Mouse (Mus musculus): Measurements from ENCODE around the gene Psmc2.

Gene Psmc2

DNA sequence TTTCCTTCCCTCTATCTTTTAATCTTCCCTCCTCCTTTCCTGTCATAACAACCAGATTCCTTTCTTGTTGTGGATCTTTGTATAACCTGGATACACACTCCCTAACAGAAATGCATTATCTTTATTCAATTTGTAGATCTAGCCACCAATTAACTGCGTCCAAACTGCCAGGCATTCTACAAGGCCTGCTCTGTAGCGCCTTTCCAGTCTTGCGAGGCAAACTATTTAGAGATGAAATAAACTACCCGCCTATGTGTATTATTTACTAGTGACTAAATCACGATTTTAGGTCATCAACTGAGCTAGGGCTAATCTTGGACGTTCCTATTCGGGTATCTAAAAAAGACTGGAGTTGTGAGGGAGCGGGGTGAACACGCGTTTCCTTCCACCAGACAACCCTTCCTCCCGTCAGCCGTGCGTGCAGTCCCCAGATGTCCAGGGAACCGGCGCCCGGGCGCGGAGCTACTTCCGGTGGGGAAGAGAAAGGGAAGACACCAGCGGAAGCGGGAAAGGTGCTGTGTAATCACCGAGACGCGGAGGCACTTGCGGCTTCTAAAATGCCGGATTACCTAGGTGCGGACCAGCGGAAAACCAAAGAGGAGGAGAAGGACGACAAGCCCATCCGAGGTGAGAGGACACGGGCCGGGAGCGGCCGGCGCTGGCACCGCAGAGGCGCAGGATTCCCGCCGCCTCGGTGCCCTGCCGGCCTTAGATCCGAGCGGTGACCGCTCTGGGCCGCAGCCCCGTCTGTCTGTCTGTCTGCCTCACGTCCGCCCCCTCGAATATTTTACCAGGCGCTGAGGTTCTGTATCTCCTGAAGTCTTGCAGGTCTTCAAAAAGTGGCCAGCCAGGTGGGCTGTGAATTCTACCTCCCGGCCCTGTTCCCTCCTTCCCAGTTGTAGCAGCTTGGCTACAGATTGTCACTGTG, 1.4 kb downstream of the Psmc2 start:
- DNase-seq (ENCODE audit: low read depth, low spot score), result peak; percentile 90
- no peaks in the 10 kb centered on the region for H3K27me3 ChIP-seq (ENCODE audit: control insufficient read depth, insufficient read depth, low read length, poor library complexity, severe bottlenecking)
- 0 out of 2 replicates have a peak, but pooled peaks cover 3% of the 10 kb centered on the region for H3K36me3 ChIP-seq (ENCODE audit: control insufficient read depth, insufficient read depth, low read length, poor library complexity, severe bottlenecking)

DNA sequence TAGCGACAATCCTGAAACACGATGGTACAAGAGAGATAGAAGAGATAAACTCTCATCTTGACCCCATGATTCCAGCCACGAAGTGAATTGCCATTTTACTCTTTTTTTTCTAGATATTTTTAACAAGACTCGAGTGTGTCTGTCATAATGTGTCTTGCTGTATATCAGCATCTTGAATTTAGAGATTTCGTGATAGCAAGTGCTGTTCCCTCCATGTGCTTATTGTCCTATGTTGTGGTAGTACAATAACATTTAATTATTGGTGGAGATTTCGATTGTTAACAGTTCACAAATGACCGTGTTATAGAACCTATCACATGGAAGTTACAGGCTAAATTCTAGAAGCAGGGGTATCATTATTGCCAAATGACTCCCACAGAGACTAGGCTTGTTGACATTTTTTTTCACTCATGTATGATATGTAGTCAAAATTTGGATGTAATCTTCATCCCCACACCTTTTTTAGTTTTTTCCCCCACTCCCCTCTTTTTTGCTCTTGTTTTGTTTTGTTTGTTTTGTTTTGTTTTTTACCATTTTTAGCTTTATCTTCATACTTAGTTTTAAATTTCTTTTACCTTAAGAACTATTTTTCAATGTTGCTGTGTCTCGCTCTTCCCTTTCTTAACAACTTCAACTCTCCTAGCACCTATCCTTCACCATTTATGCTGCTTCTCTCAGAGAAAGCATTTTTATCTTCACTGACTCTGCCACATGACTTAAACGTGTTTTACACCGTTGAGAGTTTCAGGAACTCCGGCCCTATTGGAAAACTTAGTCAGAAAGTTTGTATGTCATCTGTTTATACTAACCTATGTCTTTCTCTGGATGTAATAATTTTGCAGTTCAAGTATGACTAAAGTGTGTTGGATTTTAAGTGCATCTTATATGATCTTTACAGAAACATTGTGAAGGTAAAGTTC, 2.4 kb downstream of the Psmc2 start:
- H3K36me3 ChIP-seq (ENCODE audit: control insufficient read depth, insufficient read depth, low read length, poor library complexity, severe bottlenecking), result 0 out of 2 replicates have a peak, but pooled peaks cover 3% of the 10 kb centered on the region
- DNase-seq (ENCODE audit: low read depth, low spot score), result no peak
- no peaks in the 10 kb centered on the region for H3K27me3 ChIP-seq (ENCODE audit: control insufficient read depth, insufficient read depth, low read length, poor library complexity, severe bottlenecking)

DNA sequence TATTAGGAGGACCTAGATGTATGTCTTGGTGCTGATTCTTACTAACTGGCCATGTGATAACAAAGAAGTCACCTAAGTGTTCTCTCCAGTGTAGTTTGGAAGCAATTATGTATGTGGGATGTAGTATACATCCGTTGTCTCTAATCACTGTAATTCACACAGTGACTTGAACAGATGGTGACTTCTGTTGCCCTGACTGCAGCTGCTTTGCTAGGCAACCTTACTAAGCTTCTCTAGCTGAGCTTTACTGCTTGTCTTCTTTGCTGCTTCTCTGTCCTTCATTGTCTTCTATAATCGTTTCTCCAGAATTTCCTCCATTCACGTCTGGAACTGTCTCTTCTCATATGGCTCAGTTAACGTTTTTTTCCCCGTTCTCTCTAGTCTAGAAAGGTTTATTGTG, 4.0 kb downstream of the Psmc2 start:
- H3K36me3 ChIP-seq (ENCODE audit: control insufficient read depth, insufficient read depth, low read length, poor library complexity, severe bottlenecking), result 0 out of 2 replicates have a peak, but pooled peaks cover 3% of the 10 kb centered on the region
- no peaks in the 10 kb centered on the region for H3K27me3 ChIP-seq (ENCODE audit: control insufficient read depth, insufficient read depth, low read length, poor library complexity, severe bottlenecking)
- no peak for DNase-seq (ENCODE audit: low read depth, low spot score)

DNA sequence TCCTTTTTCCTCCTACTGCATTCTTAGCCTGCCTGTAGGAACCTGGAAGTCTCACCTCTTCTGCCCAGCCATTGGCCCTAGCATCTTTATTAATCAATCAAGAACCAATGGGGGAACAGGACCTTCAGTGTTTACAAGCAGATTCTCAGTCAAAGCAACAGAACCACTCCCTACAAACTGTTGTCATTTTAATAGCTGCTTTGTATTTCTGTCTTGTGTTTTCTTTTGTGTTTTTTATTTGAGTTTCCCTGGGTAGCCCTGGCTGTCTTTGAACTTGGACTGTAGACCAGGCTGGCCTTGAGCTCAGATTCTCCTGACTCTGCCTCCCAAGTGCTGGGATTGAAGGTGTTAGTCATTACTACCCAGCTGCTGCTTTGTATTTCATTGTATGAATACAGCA, 7.1 kb downstream of the Psmc2 start:
- DNase-seq (ENCODE audit: low read depth, low spot score), result no peak
- no peaks in the 10 kb centered on the region for H3K27me3 ChIP-seq (ENCODE audit: control insufficient read depth, insufficient read depth, low read length, poor library complexity, severe bottlenecking)

DNA sequence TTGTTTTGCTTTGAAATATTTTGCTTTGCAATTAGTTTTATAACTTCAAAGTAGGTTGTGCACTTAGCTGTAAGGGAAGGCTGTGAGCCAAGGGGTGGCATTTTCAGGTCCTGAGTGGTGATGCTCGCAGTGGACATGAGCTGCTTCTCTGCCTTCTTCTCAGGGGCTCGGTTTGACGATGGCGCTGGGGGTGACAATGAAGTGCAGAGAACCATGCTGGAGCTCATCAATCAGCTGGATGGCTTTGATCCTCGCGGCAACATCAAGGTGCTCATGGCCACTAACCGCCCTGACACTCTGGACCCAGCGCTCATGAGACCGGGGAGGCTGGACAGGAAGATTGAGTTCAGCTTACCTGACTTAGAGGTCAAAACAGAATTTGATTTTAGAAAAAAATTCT, 17.8 kb downstream of the Psmc2 start:
- DNase-seq (ENCODE audit: low read depth, low spot score), result no peak
- H3K36me3 ChIP-seq (ENCODE audit: control insufficient read depth, insufficient read depth, low read length, poor library complexity, severe bottlenecking), result peaks cover 12% of the 10 kb centered on the region
- no peaks in the 10 kb centered on the region for H3K27me3 ChIP-seq (ENCODE audit: control insufficient read depth, insufficient read depth, low read length, poor library complexity, severe bottlenecking)

More for the DNA sequence above, 7.1 kb downstream of the Psmc2 start:
- 0 out of 2 replicates have a peak, but pooled peaks cover 6% of the 10 kb centered on the region for H3K36me3 ChIP-seq (ENCODE audit: control insufficient read depth, insufficient read depth, low read length, poor library complexity, severe bottlenecking)

DNA sequence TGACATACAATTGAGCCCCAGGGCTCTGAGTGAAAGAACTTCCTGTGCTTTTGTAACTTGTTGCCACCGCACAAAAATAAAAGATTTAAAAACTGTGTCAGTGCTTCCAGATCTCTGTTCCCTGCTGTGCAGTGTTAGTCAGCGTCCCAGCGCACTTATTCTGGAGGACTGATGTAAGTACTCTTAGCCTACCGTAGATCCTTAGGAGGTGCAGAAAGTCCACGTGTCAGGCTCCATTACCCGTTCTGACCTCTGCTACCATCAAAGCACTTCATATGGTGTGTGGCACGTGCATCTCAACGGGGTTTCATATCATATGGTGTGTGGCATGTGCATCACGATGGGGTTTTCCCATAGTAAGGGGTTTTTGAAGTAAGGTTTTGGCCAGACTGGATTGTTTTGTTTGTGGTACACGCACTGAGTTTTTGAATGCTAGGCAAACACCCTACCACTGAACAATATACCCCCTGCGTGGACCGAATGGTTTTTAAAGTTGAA, 18.7 kb downstream of the Psmc2 start:
- no peak for DNase-seq (ENCODE audit: low read depth, low spot score)
- Histone ChIP-seq H3K36me3 (ENCODE audit: control insufficient read depth, insufficient read depth, low read length, poor library complexity, severe bottlenecking) (peaks cover 9% of the 10 kb centered on the region), H3K27me3 (ENCODE audit: control insufficient read depth, insufficient read depth, low read length, poor library complexity, severe bottlenecking) (no peaks in the 10 kb centered on the region)

DNA sequence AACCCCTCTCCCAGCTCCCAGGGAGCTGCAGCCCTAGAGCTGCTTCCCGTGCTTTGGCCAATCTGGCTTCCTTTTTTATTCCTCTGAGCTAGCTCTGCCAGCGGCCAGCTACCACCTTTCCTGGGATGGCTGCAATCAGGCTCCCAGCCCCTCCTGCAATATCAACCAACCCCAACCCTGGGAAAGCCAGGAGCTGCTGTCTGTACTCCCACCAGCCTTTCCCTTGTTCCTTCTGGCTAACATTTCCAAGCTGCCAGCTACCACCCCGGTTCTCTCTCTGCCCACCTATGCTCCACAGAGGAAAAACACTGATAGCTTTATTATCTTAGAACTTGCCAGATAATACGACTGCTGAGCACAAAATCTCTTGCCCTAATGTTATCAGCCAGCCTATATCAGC, 19.8 kb downstream of the Psmc2 start:
- no peak for DNase-seq (ENCODE audit: low read depth, low spot score)
- H3K27me3 ChIP-seq (ENCODE audit: control insufficient read depth, insufficient read depth, low read length, poor library complexity, severe bottlenecking), result no peaks in the 10 kb centered on the region; the same call in 1 of the 2 replicates
- peaks cover 6% of the 10 kb centered on the region for H3K36me3 ChIP-seq (ENCODE audit: control insufficient read depth, insufficient read depth, low read length, poor library complexity, severe bottlenecking)

DNA sequence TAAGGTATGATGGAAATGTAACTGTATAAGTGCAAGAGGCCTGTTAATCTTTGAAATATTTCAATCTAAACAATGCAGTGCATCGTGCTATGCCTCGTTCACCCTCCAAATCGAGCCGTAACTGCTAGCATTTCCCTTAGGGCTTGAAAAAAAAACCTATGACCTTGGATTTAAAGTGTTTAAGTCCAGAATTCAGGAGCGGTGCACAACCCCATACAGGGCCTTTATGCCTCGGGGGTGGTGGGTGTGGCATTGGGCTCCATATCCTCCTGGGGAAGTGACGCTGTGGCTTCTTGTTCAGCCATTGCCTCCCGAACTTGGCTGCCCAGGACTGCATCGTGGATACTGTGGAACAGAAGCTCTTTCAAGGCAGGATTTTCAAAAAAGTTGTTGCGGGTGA, 25.8 kb downstream of the Psmc2 start:
- no peaks in the 10 kb centered on the region for H3K36me3 ChIP-seq (ENCODE audit: control insufficient read depth, insufficient read depth, low read length, poor library complexity, severe bottlenecking)
- no peak for DNase-seq (ENCODE audit: low read depth, low spot score)
- no peaks in the 10 kb centered on the region; the same call in 1 of the 2 replicates for H3K27me3 ChIP-seq (ENCODE audit: control insufficient read depth, insufficient read depth, low read length, poor library complexity, severe bottlenecking)

DNA sequence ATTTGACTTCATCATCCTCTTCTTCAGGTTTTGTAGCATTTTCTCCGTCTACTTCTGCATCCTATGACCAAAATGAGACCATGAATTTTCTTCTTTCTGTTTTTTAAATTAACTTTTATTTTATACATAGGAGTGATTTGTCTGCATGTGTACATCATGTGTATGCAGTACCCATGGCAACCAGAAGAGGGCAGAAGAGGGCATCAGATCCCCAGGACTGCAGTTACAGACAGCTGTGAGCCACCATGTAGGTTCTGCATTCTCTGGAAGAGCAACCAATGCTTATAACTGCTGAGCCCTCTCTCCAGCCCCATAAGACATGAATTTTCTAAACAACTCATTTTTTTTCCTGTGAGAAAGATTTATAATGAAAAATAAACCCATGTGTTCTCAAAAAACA, 28.9 kb downstream of the Psmc2 start:
- peak; percentile 66 for DNase-seq (ENCODE audit: low read depth, low spot score)
- no peaks in the 10 kb centered on the region for H3K36me3 ChIP-seq (ENCODE audit: control insufficient read depth, insufficient read depth, low read length, poor library complexity, severe bottlenecking)

DNA sequence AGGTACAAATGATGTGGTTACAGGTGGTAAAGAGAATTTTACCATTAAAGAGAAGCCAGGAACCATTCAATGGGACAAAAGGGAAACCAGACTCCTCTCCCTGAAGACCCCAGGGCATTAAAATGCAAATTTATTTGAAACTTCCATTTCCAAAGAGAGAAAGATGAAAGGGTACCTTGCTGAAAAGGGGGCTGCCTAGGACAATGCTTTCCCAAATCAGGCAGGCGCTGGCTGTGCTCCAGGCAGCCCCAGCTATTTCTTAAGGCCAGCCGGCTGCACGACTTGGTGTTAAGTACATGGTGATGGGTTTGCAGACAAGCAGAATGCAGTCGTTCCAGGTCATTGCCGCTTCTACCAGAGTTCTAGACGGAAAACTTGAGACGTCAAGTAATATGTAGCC, 41.3 kb downstream of the Psmc2 start:
- H3K27me3 ChIP-seq (ENCODE audit: control insufficient read depth, insufficient read depth, low read length, poor library complexity, severe bottlenecking), result no peaks in the 10 kb centered on the region; the same call in 1 of the 2 replicates
- H3K36me3 ChIP-seq (ENCODE audit: control insufficient read depth, insufficient read depth, low read length, poor library complexity, severe bottlenecking), result no peaks in the 10 kb centered on the region
- no peak for DNase-seq (ENCODE audit: low read depth, low spot score)

More for the DNA sequence above, 28.9 kb downstream of the Psmc2 start:
- no peaks in the 10 kb centered on the region; the same call in 1 of the 2 replicates for H3K27me3 ChIP-seq (ENCODE audit: control insufficient read depth, insufficient read depth, low read length, poor library complexity, severe bottlenecking)

DNA sequence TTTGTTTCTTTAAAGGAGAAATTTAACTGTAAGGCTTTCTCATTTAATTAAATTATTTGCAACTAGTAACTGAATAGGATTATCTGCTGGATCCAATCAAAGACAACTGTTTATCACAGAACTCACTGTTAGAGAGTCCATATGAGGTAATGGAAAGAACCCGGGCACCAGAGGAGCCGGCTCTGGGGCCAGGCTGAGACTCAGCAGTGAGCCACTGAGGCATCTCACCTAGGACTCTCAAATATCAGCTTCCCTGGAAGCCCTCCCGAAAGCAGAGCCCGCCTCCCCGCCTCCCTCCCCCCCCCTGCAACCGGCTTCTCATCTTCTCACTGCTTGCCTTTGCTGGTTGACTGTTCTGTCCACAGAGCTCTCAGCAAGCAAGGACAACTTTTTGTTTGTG, 42.6 kb downstream of the Psmc2 start:
- no peak for DNase-seq (ENCODE audit: low read depth, low spot score)
- H3K27me3 ChIP-seq (ENCODE audit: control insufficient read depth, insufficient read depth, low read length, poor library complexity, severe bottlenecking), result no peaks in the 10 kb centered on the region; the same call in 1 of the 2 replicates
- no peaks in the 10 kb centered on the region for H3K36me3 ChIP-seq (ENCODE audit: control insufficient read depth, insufficient read depth, low read length, poor library complexity, severe bottlenecking)

DNA sequence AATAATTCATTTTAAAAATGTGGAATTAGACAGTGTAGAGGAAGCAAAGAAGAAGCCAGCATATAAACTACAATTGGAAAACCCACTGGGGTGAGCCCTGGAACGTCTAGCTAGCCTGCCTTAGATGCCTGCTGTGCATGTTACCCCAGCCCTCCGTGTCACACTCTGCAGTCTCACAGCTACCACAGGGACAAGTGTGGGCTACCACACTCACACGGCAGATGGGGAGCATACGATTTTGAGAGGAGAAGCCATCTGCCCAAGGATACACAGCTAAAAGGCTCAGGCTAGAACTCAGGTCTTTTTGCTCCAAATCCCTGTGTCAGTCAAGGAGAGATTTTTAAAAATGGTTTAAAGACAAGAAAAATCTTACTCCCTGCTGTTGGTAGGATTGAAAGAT, 43.8 kb downstream of the Psmc2 start:
- H3K36me3 ChIP-seq (ENCODE audit: control insufficient read depth, insufficient read depth, low read length, poor library complexity, severe bottlenecking), result no peaks in the 10 kb centered on the region
- no peaks in the 10 kb centered on the region; the same call in 1 of the 2 replicates for H3K27me3 ChIP-seq (ENCODE audit: control insufficient read depth, insufficient read depth, low read length, poor library complexity, severe bottlenecking)
- DNase-seq (ENCODE audit: low read depth, low spot score), result no peak

DNA sequence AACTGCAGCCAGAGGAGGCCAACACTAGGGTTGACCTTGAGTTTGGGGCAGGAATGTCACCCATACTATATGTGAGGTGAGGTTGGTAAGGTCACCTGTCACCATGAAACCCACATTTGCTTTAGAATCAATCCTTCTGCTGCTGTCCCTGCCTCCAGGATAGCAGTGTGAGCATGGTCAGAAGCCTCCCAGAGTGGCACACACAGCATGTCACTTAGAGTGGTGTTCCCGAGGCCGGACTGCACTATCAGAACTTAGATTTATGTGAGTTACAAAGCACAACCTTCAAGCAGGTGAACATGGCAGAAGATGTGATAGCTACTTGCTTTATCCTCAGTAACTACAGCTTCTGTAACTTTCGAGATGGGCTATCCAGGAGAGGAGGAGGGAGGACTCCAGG, 46.7 kb downstream of the Psmc2 start:
- H3K27me3 ChIP-seq (ENCODE audit: control insufficient read depth, insufficient read depth, low read length, poor library complexity, severe bottlenecking), result no peaks in the 10 kb centered on the region; the same call in 1 of the 2 replicates
- no peaks in the 10 kb centered on the region for H3K36me3 ChIP-seq (ENCODE audit: control insufficient read depth, insufficient read depth, low read length, poor library complexity, severe bottlenecking)
- DNase-seq (ENCODE audit: low read depth, low spot score), result no peak

DNA sequence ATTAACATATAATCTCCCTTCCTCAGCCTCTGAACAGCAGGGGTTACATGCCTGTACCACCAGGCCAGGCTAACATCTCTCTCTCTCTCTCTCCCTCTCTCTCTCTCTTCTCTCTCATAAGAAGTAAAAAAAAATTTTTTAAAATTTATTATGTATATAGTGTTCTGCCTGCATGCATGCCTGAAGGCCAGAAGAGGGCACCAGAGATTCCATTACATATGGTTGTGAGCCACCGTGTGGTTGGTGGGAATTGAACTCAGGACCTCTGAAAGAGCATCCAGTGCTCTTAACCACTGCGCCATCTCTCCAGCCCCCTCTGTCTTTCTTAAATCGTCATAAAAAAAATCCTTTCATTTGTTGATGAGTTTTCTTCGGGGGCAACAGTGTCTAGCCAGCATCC, 59.6 kb downstream of the Psmc2 start:
- peak; percentile 19 for DNase-seq (ENCODE audit: low read depth, low spot score)

More for the DNA sequence above, 59.6 kb downstream of the Psmc2 start:
- H3K36me3 ChIP-seq (ENCODE audit: control insufficient read depth, insufficient read depth, low read length, poor library complexity, severe bottlenecking), result no peaks in the 10 kb centered on the region
- H3K27me3 ChIP-seq (ENCODE audit: control insufficient read depth, insufficient read depth, low read length, poor library complexity, severe bottlenecking), result no peaks in the 10 kb centered on the region
